Mouse (Mus musculus) ES-E14 (cell line): ENCODE data around the gene Pld1. TPM values are rescaled to one million over a fixed set of nuclear protein-coding genes. Genes with fewer than 3 reads are reported as not detected.

Source experiments
- DNase-seq: peaks from one replicate; pipeline ENCODE4 v3.0.0-alpha.2; 2013; ENCODE audit warnings: low read depth, low spot score
- H3K27ac ChIP-seq: 2 replicates; pipeline ENCODE4 v1.5.1; 2012; ENCODE audit warnings: low read depth, mild to moderate bottlenecking, low read length, moderate library complexity, mixed read lengths; ENCODE audit not compliant: poor library complexity, insufficient read depth, severe bottlenecking
- H3K36me3 ChIP-seq: 2 replicates; pipeline ENCODE4 v1.6.1; 2012; ENCODE audit warnings: mild to moderate bottlenecking, low read length, moderate library complexity, mixed read lengths; ENCODE audit not compliant: control insufficient read depth, poor library complexity, insufficient read depth, severe bottlenecking
- H3K4me1 ChIP-seq, 2 experiments: fragments of 150-350 bp in 1 of 2; sonication (generic) in 1 of 2; 2 replicates each; pipeline ENCODE4 v1.6.1; 2012; ENCODE audit warnings: low read length in 2 of 2, mild to moderate bottlenecking in 1 of 2, mixed read lengths in 1 of 2; ENCODE audit not compliant: control insufficient read depth in 2 of 2, insufficient read depth in 2 of 2, poor library complexity in 1 of 2
- H3K4me3 ChIP-seq, 2 experiments: fragments of 150-350 bp in 1 of 2; sonication (generic) in 1 of 2; 2 replicates each; pipeline ENCODE4 v1.5.1; 2012; ENCODE audit warnings: low read length in 2 of 2, low read depth in 1 of 2, mild to moderate bottlenecking in 1 of 2, mixed read lengths in 1 of 2; ENCODE audit not compliant: insufficient read depth in 1 of 2, poor library complexity in 1 of 2, severe bottlenecking in 1 of 2
- H3K9ac ChIP-seq: 2 replicates; pipeline ENCODE4 v1.6.1; 2012; ENCODE audit warnings: low read depth, mild to moderate bottlenecking, low read length, mixed read lengths; ENCODE audit not compliant: poor library complexity, insufficient read depth, severe bottlenecking
- H3K9me3 ChIP-seq: fragments of 150-350 bp; sonication (generic); 2 replicates; pipeline ENCODE4 v1.6.1; 2012; ENCODE audit warnings: low read depth, mild to moderate bottlenecking, low read length; ENCODE audit not compliant: control insufficient read depth, insufficient read depth
- CHD2 ChIP-seq: IDR thresholded peaks from 2 replicates; pipeline ENCODE4 v1.6.1; 2014; ENCODE audit warnings: mild to moderate bottlenecking, low read depth, low read length, inconsistent platforms
- HCFC1 ChIP-seq: IDR thresholded peaks from 2 replicates; pipeline ENCODE4 v1.6.1; 2012; ENCODE audit warnings: low read length, inconsistent platforms, borderline replicate concordance; ENCODE audit not compliant: insufficient read depth
- MAFK ChIP-seq: IDR thresholded peaks from 2 replicates; pipeline ENCODE4 v1.6.1; 2014; ENCODE audit warnings: mild to moderate bottlenecking, low read depth, low read length, inconsistent platforms; ENCODE audit not compliant: insufficient read depth
- ZC3H11A ChIP-seq: IDR thresholded peaks from 2 replicates; pipeline ENCODE4 v1.6.1; 2012; ENCODE audit warnings: low read depth, mild to moderate bottlenecking, inconsistent platforms, low read length, borderline replicate concordance
- ZNF384 ChIP-seq: IDR thresholded peaks from 2 replicates; pipeline ENCODE4 v1.6.1; 2012; ENCODE audit warnings: low read depth, low read length, inconsistent platforms
- in situ Hi-C, 2 experiments: fragments of 600-800 bp; cut with MboI; formaldehyde crosslinking; loops; one replicate each; pipeline ENCODE4 v1.15.1; 2025; ENCODE audit warnings: low sequenced_read_pairs in 2 of 2, inconsistent platforms in 1 of 2; ENCODE audit not compliant: unreplicated experiment in 2 of 2
- total RNA-seq: library from RNA; depleted of rRNA; stranded (reverse); fragments of 300-350 nt; gene quantifications from 2 replicates; pipeline ENCODE4 v1.2.3, GENCODE M21; 2012; rRNA removed

The Pld1 gene
- 4.7 and 4.8 TPM in 2 replicates for total RNA-seq

- no peaks in the 10 kb centered on the region for H3K36me3 ChIP-seq
- peaks cover 4 to 7% of the 10 kb centered on the region in 2 experiments for H3K4me1 ChIP-seq
- in situ Hi-C loops: no loop called here
- peak within 1 kb of the TSS; percentile 69 for H3K4me3 ChIP-seq
- no peak for TF ChIP-seq HCFC1
- TF ChIP-seq CHD2: no peak
- no peaks in the 10 kb centered on the region for H3K9me3 ChIP-seq
- H3K27ac ChIP-seq: no peak within 1 kb of the TSS
- peak within 1 kb of the TSS; percentile 38 for H3K9ac ChIP-seq
- DNase-seq: no peak
Measured at GRCm38 (mm10) chr3:27938381-27939323, at the start of gene Pld1. Gene Pld1 (plus strand): TSS chr3:27938695.

GRCm38 (mm10) chr3:27896318-27896892, 42.1 kb upstream of the Pld1 start, which contains the start of gene Tmem212:
Gene Tmem212 (minus strand): TSS chr3:27896368.
- H3K36me3 ChIP-seq: no peaks in the 10 kb centered on the region
- no peak for DNase-seq
- H3K4me3 ChIP-seq: no peak within 1 kb of the TSS
- H3K9me3 ChIP-seq: no peaks in the 10 kb centered on the region
- H3K9ac ChIP-seq: no peak within 1 kb of the TSS
- no peak for TF ChIP-seq ZC3H11A
- TF ChIP-seq CHD2: no peak
- no peak for TF ChIP-seq MAFK
- TF ChIP-seq ZNF384: no peak
- no peak for TF ChIP-seq HCFC1
- no peaks in the 10 kb centered on the region for H3K4me1 ChIP-seq
- in situ Hi-C loops: no loop called here
- no peak within 1 kb of the TSS for H3K27ac ChIP-seq

GRCm38 (mm10) chr3:27898178-27898577, 40.3 kb upstream of the Pld1 start:
- Histone ChIP-seq H3K9me3 (no peaks in the 10 kb centered on the region), H3K4me3 (no peak overlapping the region), H3K27ac (no peak overlapping the region), H3K4me1 (no peaks in the 10 kb centered on the region), H3K9ac (no peak overlapping the region), H3K36me3 (no peaks in the 10 kb centered on the region)
- no peak for TF ChIP-seq HCFC1
- TF ChIP-seq MAFK: no peak
- no peak for TF ChIP-seq ZC3H11A
- TF ChIP-seq ZNF384: no peak
- TF ChIP-seq CHD2: no peak
- in situ Hi-C loops: no loop called here
- no peak for DNase-seq

GRCm38 (mm10) chr3:27899012-27899726, 39.3 kb upstream of the Pld1 start:
- in situ Hi-C loops: no loop called here

More at GRCm38 (mm10) chr3:27899012-27899726, 39.3 kb upstream of the Pld1 start:
- no peak overlapping the region for H3K4me3 ChIP-seq
- H3K27ac ChIP-seq: no peak overlapping the region
- no peak for DNase-seq
- H3K36me3 ChIP-seq: no peaks in the 10 kb centered on the region
- no peak overlapping the region for H3K9ac ChIP-seq
- H3K9me3 ChIP-seq: no peaks in the 10 kb centered on the region
- TF ChIP-seq ZC3H11A (no peak), HCFC1 (no peak), MAFK (no peak), CHD2 (no peak), ZNF384 (no peak)
- H3K4me1 ChIP-seq: no peaks in the 10 kb centered on the region
